Mouse (Mus musculus): Measurements from ENCODE around the gene Snd1.

- TF ChIP-seq CTCF (conservative IDR thresholded peaks at IDR 0.05; ENCODE audit: low read length): no peak; the same call in 1 of the 2 replicates
- no peak for TF ChIP-seq NANOG (IDR thresholded peaks at IDR 0.05; ENCODE audit: borderline replicate concordance, low read length)
These were observed 24.5 kb upstream of the Snd1 start for GRCm38 (mm10) chr6:28450481-28450880.

Data from E14TG2a.4 (cell line).